Mouse (Mus musculus): ENCODE data around the gene Dis3l.

GRCm38 (mm10) chr9:64383021-64383788 is 42.1 kb upstream of the Dis3l start:
- TF ChIP-seq CTCF (IDR thresholded peaks at IDR 0.05; ENCODE audit: low read depth) (no peak), EP300 (IDR thresholded peaks at IDR 0.05; ENCODE audit: low read depth) (no peak)

Measured in heart, postnatal 0 days (tissue).